ENCODE assay signal across 8 mouse cellular contexts in the genomic region with DNA sequence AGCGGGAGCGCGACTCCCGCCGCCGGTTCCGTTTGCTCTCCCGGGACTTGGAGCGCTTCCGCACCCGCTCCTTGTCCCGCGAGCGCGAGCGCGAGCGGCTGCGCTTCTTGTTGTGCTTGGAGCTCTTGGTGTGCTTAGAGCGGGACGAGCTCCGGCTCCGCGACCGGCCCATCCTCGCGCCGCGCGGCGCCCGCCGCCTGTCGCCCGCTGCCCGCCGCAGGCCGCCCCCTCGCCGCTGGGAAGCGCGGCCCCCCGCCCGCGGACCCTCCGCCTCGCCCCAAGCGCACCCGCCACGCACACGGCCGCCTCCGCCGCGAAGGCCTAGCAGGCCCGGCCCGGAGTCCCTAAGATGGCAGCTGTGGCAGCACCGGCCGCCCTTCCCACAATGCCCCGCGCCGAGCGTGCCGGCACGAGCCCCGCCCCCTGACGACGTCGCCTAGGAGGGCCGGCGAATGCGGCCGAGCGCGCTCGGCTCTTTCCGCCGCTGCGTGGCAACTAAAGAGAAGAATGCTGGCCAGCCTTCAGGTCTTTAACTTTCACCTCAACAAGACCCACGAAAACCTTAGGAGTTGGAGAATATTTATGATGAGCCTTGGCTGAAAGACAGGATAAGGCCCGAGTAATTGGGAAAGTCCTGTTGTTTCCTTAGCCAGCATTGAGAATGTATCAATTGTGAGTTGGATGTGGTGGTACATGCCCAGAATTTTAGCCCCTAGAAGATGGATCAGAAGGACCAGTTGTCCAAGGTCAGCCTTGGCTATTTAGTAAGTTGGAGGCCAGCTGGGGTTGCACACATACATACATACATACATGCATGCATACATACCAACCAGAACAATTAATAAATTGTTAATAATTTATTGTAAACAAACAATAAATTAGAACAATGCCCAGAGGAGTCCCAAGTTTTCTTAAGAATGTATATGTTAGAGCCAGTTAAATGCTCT. TPM values are rescaled to one million over a fixed set of nuclear protein-coding genes. Genes with fewer than 3 reads are reported as not detected.
A peak's percentile ranks its signal among the peaks of the same experiment; 100 is the strongest.
DNase-seq lines count a peak whose midpoint lies in the region; ATAC-seq lines count a peak whose summit lies in the region.

A gene (minus strand): TSS at position 376 of the 947 bp plus-strand sequence.

- H3K27me3 ChIP-seq in hindbrain, embryonic 16.5 days (replicated peaks; ENCODE audit: control insufficient read depth, insufficient read depth, low read length), result no peaks in the 10 kb centered on the region

- H3K27ac ChIP-seq in hindbrain, embryonic 16.5 days (ENCODE audit: low read depth, low read length), result peak within 1 kb of the TSS; percentile 98
- H3K27ac ChIP-seq in macrophage, result peak within 1 kb of the TSS; percentile 39; the same call in 1 of the 2 replicates

- WGBS in hindbrain, embryonic 16.5 days, result under 1% methylated on average over 68 of the region's 81 CpGs
- WGBS in macrophage (ENCODE audit: missing documents), result under 1% methylated on average over 71 of the region's 81 CpGs

- peak; percentile 95 for DNase-seq in T-cell, adult 2 months (ENCODE audit: low spot score)
- DNase-seq in cerebellum, postnatal 36 days, result peak; percentile 98 to 99
- DNase-seq in gastrocnemius, adult 18-20 months (ENCODE audit: low spot score), result peak; percentile 95
- DNase-seq in left cerebral cortex, adult 18-20 months (ENCODE audit: low spot score in 2 of 2), result peak; percentile 99
- DNase-seq in right cerebral cortex, adult 18-20 months, result peak; percentile 96
- DNase-seq in urinary bladder, postnatal 10 days (ENCODE audit: low spot score), result peak; percentile 94

- ATAC-seq in hindbrain, embryonic 16.5 days, result peak; percentile 96

- H3K9me3 ChIP-seq in hindbrain, embryonic 16.5 days (ENCODE audit: control insufficient read depth, low read length), result no peaks in the 10 kb centered on the region

- peaks cover 42% of the 10 kb centered on the region for H3K79me2 ChIP-seq in macrophage (ENCODE audit: inconsistent target)

- peak within 1 kb of the TSS; percentile 87 for H3K4me2 ChIP-seq in hindbrain, embryonic 16.5 days (ENCODE audit: low read length)

- H3K4me1 ChIP-seq in hindbrain, embryonic 16.5 days (ENCODE audit: control insufficient read depth, insufficient read depth, low read depth, low read length), result peaks cover 28% of the 10 kb centered on the region

- peak within 1 kb of the TSS; percentile 83 for H3K4me3 ChIP-seq in hindbrain, embryonic 16.5 days (ENCODE audit: low read length)
- H3K4me3 ChIP-seq in macrophage (ENCODE audit: inconsistent target), result peak within 1 kb of the TSS; percentile 68

- peak within 1 kb of the TSS; percentile 100 for H3K9ac ChIP-seq in hindbrain, embryonic 16.5 days (ENCODE audit: low read depth, low read length)

- H3K36me3 ChIP-seq in hindbrain, embryonic 16.5 days (ENCODE audit: control insufficient read depth, insufficient read depth, low read length), result no peaks in the 10 kb centered on the region
- H3K36me3 ChIP-seq in macrophage (ENCODE audit: inconsistent target), result no peaks in the 10 kb centered on the region

RNA-seq across cellular contexts. Expression of the gene that starts here (rescaled TPM):
- total RNA-seq in gastrocnemius, adult 18-20 months (2021), result 10 to 100 TPM; 38.7 to 42.4 TPM
- polyA plus RNA-seq in hindbrain, embryonic 16.5 days (2015; fragmentation: Nextera tagmentation; extraction: Ambion mirVana), result 111 and 117 TPM in 2 replicates
- total RNA-seq in left cerebral cortex, adult 18-20 months (2021), result 10 to 100 TPM; 89.2 to 97.9 TPM
- total RNA-seq in macrophage (2018; cell fraction: chromatin; rRNA removed), result 100 to 1,000 TPM; 124 to 252 (median 174) TPM
- 10 to 100 TPM; 12.9 to 27.5 (median 15.6) TPM for total RNA-seq in macrophage (2018; cell fraction: cytosol; rRNA removed)
- total RNA-seq in macrophage (2018; cell fraction: nucleus; rRNA removed), result 100 to 1,000 TPM in 17 of 26 experiments, 10 to 100 TPM in 9; 72.6 to 148 (median 109) TPM
- polyA plus RNA-seq in macrophage (2018), result 27.7 to 33.5 TPM (median 33.3 TPM) in 3 replicates

Comparison
In these comparisons a context has a peak if more than half of its experiments do, and no peak if none do; other contexts are left out.
1. Peak in every context shown above with its lines: DNase-seq, ATAC-seq, H3K4me3 ChIP-seq and H3K27ac ChIP-seq.